Mouse (Mus musculus) myocyte (in vitro differentiated cells): ENCODE measurements around the gene Agtrap.

Experiments used
- CEBPB ChIP-seq: IDR thresholded peaks from 2 replicates; pipeline ENCODE4 v1.6.1; 2011; ENCODE audit warnings: mild to moderate bottlenecking, moderate library complexity; ENCODE audit not compliant: poor library complexity, insufficient read depth, severe bottlenecking
- E2F4 ChIP-seq: IDR thresholded peaks from one replicate; pipeline ENCODE4 v1.6.1; 2011; ENCODE audit warnings: mild to moderate bottlenecking, control low read depth, moderate library complexity; ENCODE audit not compliant: insufficient read depth
- MYOG ChIP-seq, 3 experiments: IDR thresholded peaks; one replicate each; pipeline ENCODE4 v1.6.1; 2011; ENCODE audit warnings: control low read depth in 2 of 3, low read depth in 2 of 3, mild to moderate bottlenecking in 2 of 3; ENCODE audit not compliant: insufficient read length in 2 of 3, control insufficient read depth in 1 of 3, insufficient read depth in 1 of 3
- POLR2A ChIP-seq: IDR thresholded peaks from one replicate; pipeline ENCODE4 v1.6.1; 2011; ENCODE audit warnings: low read depth, mild to moderate bottlenecking, control low read depth, moderate library complexity; ENCODE audit not compliant: insufficient read length
- POLR2AphosphoS2 ChIP-seq: IDR thresholded peaks from one replicate; pipeline ENCODE4 v1.6.1; 2011; ENCODE audit warnings: low read depth, control low read depth; ENCODE audit not compliant: insufficient read length
- REST ChIP-seq: IDR thresholded peaks from one replicate; pipeline ENCODE4 v1.6.1; 2011; ENCODE audit warnings: mild to moderate bottlenecking, control low read depth, moderate library complexity; ENCODE audit not compliant: insufficient read depth, insufficient read length
- TCF12 ChIP-seq: IDR thresholded peaks from one replicate; pipeline ENCODE4 v1.6.1; 2011; ENCODE audit warnings: mild to moderate bottlenecking, control low read depth; ENCODE audit not compliant: poor library complexity, insufficient read depth, severe bottlenecking
- USF1 ChIP-seq: IDR thresholded peaks from one replicate; pipeline ENCODE4 v1.6.1; 2011; ENCODE audit warnings: low read depth, mild to moderate bottlenecking, control low read depth, moderate library complexity

DNA sequence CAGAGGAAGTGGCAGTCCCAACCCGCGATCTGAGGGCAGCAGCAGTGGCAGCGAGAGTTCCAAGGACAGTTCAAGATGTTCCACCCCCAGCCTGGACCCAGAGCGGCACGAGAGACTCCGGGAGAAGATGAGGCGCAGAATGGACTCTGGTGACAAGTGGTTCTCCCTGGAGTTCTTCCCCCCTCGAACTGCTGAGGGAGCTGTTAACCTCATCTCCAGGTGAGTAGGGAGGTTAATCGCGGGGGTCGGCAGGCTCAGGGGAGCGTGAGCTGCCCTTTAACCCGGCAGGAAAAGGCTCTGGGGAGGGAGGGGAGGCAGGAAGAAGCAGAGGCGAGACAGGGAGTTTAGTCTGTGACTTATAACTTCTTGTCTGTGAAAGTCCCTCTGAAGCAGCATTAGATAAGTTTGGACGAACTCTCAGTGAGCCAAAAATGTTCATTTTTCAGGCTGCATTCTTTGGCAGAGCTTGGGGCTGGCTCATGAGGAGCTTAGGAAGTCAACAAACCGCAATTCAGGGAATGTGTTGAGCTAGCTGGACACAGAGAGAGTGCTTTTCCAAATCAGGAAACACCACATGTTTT lies 46.1 kb downstream of the Agtrap start:
- TF ChIP-seq POLR2A (no peak), POLR2AphosphoS2 (no peak), E2F4 (no peak), USF1 (no peak), REST (no peak), MYOG (IDR thresholded peaks at IDR 0.05; ENCODE audit: control insufficient read depth in 1 of 3, insufficient read depth in 1 of 3, insufficient read length in 2 of 3, low read depth in 2 of 3) (no peak), TCF12 (no peak), CEBPB (no peak)
